Mouse (Mus musculus) testis, postnatal 10 days (tissue): Measurements from ENCODE around the gene Plekho2.
A peak's percentile ranks its signal among the peaks of the same experiment; 100 is the strongest.

Experiments
- DNase-seq: peaks from one replicate; pipeline ENCODE4 v3.0.0; 2021; ENCODE audit warnings: low spot score

The Plekho2 gene

DNA sequence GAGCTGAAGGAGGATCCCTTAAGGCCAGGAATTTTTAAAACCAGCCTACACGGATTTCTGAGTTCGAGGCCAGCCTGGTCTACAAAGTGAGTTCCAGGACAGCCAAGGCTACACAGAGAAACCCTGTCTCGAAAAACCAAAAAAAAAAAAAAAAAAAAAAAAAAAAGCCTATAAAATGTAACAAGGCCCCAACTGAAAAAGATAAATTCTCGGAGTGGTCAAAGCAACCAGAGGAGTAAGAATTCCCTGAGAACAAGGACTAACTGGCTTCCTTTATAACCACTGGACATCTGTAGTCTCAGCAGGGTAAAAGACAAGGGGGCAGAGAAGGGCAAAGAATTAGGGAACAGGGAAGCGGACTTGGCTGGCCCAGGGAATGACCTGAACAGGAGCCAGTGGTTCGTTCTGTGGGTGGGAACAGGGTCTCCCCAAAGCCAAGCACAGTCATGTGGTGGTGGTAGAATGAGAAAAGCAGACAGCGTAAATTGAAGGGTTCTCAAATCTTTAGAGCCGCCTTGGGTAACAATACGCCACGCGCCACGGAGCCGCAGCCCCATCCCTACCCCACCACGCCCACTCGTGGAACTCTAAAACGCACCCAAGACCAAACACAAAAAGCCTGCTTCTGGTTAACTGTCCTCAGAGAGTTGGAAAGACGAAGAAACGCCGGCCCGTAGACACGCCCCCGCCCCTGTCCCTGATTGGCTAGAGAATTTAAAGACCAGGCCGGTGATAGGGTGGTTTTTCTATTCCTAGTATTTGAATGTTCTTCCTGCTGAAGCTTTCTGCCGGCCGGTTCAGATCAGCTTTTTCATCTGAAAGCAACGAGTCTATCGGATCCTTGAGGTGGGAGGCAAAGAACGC is 6.8 kb upstream of the Plekho2 start, which contains the start of gene Pif1:
Gene Pif1 (plus strand): TSS at position 755 of the 864 bp plus-strand sequence.
- DNase-seq = peak; percentile 89

GRCm38 (mm10) chr9:65583045-65583444 is 3.2 kb upstream of the Plekho2 start:
- peak; percentile 59 for DNase-seq

DNA sequence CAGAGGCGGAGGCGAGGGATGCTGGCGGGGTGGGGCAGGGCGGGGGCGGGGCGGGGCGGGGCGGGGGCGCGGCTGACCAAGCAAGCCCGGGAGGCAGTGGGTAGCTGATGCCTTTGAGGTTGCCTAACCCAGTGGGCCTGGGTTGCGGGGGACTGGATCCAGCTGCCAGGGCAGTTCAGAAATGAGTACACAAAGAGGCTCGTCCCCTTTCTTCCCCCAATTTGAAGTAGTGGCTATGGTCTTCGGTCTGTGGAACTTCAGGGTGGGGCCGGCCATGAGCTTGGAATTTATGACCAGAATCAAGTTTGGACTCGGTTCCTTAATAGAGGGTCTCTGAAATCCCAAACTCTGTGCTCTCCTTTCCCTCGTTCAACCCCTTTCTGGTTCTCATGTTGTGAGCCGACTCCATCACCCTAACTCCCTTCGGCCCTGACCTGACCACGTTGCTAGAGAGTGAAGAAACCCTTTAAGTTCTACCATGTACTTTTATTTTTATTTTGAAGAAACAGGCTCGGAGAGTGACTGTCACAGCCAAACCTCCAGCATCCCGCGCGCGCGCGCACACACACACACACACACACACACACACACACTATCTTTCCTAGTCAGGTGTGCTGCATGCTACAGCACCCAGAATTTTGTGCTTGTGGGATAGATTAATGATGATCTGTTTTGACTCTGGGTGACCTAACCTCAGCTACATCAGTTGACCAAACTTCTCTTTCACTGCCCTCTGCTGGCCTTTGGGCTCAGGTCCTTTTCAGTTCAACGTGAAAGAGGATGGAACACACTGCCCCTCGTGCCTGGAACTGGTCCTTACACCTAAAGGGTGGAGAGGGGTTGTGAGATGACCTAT is 789 bp upstream of the Plekho2 start:
- peak; percentile 89 for DNase-seq

- DNase-seq = peak; percentile 53
Observed at GRCm38 (mm10) chr9:65578801-65579249, 1.0 kb downstream of the Plekho2 start.

GRCm38 (mm10) chr9:65577511-65578196 is 2.2 kb downstream of the Plekho2 start:
- DNase-seq = no peak

DNA sequence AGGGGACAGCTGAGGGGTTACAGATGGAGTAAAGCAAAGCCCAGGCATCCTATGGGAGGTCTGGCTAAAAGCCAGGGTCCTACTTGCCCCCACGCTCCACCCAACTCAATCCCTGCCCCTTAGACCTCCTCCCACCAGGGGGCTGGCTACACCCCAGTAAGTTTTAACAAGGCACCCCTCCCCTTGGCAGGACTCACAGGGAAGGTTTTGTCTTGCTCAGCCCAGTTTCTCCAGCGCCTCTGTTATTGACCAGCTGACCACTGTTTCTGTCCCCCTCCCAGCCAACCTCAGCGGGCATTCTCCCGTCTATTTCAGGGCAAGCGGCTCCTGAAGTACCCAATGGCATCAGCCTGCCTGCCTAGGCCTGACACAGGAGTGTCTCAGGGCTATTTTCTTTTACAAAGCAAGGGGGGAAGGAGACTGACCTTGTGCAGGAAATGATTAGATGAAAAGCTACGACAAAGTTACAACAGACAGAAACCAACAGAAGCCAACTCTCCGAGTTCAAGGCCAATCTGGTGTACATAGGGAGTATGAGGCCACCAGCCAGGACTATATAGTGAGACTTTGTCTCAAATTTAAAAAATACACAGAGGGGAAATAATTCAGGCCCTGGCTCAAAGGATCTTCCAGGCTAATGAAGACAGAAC is 2.9 kb downstream of the Plekho2 start:
- peak; percentile 72 for DNase-seq

DNA sequence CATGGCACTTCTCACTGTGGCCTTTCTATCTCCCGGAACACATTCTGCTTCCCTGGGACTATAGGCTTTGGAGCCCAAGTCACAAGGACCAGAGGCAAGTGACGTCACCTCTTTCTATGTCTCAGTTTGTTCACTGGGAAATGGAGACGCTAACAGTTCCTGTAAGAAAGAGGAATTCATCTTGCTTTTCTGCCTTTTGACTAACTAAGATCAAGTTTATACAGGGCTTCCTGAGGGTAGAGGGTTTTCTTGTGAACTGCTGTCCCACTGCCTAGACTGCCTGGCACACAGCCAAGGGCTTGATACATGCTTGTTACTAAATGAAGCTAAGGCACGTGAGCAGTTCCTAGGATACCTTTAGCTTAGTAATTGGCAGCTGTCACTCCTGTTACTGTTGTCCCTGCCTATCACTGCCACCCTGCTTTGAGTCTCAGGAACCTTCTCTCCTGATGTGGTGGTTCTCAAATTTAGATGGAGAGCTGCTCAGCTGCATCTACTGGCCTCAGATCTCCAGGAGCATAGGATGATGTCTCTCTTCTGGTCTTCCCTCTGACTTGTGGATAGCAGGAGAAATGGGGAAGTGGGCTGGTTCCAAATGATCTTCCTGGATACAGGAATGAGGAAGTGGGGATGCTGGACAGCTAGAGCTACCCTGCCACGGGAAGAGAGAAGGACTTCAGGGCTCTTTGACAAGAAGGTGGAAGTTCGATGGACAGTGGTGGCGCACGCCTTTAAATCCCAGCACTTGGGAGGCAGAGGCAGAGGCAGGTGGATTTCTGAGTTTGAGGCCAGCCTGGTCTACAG is 4.2 kb downstream of the Plekho2 start:
- peak; percentile 79 for DNase-seq

GRCm38 (mm10) chr9:65574513-65575392 is 5.1 kb downstream of the Plekho2 start:
- no peak for DNase-seq

DNA sequence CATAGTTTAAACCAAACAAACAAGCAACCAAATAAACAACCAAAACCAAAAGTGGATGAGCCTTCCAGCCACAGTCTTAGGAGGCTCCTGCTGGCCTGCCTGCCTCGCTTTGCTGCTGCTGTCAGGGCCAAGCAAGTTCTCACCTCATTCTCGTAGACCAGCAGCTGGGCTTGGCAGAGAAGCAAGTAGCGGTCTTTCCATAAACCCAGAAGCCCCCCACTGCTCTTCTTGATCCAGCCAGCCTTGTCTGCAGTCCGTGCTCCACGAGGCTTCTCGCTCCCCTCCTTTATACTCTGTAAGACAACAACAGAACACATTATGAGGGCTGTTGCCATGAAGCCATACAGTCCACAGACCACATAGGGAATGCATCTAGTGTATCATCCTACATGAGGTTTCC is 7.0 kb downstream of the Plekho2 start:
- no peak for DNase-seq

GRCm38 (mm10) chr9:65569491-65569971 is 10.3 kb downstream of the Plekho2 start:
- no peak for DNase-seq

DNA sequence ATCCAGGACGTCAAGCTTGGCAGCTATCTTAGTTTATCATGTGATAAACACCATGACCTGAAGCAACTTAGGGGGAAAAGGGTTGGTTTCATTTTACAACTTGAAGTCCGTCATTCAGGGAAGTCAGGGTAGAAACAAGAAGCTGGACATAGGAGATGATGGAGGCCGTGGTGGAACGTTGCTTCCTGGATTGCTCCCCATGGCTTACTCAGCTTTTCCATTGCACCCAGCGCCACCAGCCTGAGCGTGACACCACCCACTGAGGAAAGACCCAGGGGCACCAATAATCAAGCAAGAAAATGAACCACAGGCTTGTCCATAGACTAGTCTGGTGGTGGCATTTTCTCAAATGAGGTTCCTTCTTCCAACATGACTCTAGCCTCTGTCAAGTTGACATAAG is 11.1 kb downstream of the Plekho2 start:
- no peak for DNase-seq

- no peak for DNase-seq
Observed at GRCm38 (mm10) chr9:65564698-65565097, 15.1 kb downstream of the Plekho2 start.

DNA sequence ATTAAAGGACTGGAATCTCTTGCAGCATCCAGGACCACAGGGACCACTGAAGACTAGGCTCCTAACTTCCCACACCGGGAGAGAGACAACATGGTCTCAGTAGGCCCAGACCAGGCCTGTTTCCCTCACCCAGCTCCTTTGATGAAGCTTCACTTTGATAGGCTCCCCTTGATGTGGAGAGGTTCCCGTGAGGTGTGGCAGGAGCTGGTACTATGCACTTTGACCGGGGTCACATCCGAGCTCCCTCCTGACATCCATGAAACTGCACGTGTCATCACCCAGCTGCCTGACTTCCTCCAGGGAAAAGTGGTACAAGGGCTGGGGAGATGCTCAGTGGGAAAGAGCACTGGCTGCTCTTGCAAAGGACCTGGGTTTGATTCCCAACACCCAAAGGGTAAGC is 16.8 kb downstream of the Plekho2 start:
- no peak for DNase-seq

DNA sequence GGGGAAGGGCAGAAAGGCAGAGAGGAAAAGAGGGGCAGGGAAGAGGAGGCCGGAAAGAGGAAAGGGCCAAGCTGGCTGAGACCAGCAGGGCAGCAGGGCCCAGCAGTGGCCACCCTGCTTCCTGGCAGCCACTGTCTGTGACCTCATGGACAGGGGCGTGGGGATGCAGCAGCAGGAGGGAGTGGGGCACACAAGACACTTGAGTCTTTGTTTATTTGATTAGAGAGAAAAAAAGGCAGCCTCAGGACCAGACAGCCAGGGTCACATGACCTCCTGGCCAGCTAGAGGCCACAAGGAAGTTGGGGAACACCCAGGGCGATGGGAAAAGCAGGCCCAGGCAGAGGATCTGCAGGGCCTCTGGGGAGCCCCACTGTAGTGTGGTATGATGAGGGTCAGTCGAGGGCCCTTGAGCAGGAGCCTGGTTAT is 17.7 kb downstream of the Plekho2 start:
- peak; percentile 72 for DNase-seq

GRCm38 (mm10) chr9:65561016-65561415 is 18.8 kb downstream of the Plekho2 start:
- DNase-seq = peak; percentile 55

DNA sequence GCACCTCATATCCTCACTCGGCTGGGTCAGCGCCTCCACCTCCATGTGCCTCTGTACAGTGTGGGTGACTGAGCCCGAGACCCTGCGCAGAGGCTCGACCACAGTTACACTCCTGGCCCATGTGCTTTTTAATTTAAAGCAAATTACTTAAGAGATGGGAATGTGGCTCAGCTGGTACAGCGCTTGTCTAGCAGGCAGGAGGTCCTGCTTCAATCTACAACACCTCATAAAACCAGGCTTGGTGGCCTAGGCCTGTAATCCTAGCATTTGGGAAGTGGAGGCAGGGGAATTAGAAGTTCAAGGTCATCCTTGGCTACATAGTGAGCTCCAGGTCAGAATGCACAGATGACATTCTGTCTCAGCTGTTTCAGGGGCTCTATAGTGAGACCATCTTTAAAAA is 21.0 kb downstream of the Plekho2 start:
- DNase-seq = no peak

- no peak for DNase-seq
Observed at GRCm38 (mm10) chr9:65556979-65557378, 22.9 kb downstream of the Plekho2 start.

DNA sequence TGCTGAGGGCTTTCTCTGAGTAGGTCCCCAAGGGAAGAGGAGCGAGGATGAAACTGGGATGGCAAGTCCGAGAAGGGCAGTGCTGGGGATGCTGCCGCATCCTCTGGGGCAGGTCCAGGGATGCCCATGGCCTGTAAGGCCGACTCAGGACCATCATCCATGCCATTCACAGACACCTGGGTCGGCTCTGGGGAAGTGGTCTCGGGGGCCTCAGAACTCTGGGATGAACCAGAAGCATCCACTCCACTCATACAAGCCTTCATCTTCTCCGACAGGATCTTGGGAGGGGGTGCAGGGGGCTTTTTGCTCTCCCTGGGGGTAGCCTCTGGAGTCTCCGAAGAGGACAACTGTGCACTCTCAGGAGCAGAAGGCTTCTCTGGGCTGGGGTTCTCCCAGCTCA is 23.5 kb downstream of the Plekho2 start:
- no peak for DNase-seq

DNA sequence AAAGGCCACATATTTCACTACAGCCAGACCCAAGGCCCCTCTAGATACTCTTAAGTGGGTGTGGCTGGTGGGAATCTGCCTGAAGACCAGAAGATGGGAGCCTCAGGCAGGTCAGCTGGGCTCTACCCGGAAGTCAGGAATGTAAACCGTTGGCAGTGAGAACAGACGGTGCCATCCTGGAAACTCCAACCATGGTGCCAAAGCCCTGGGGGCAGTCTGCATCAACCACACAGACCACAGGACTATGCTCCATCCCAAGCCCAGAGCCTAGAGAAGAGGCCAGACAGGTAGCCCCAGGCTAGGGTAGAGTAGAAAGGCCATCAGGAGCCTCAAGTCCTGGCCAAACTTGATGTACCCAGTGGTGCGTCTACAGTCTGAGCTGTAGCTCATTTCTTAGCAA is 24.2 kb downstream of the Plekho2 start:
- no peak for DNase-seq

DNA sequence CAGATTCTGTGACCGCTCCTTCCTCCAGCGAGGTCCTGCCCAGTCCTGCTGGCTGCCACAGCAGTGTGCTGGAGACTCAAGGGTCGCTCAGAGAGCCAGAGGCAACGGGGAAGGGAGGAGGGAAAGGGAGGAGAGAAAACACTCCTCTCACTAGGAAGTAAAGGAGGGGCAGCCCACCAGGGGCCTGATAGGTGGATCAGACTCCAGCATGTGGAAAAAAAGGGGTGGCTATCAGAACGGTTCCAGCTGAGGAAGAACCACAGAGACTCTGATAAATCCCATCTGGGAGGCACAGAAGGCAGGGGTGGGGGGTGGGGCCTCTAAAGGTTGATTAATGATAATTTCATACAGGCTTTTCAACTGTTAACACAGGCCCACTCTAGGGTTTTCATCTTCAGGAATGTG is 24.8 kb downstream of the Plekho2 start:
- no peak for DNase-seq
